Mouse (Mus musculus): ENCODE data around the gene Gm28374. TPM values are rescaled to one million over a fixed set of nuclear protein-coding genes. Genes with fewer than 3 reads are reported as not detected.

Gm28374 gene
- polyA plus RNA-seq, 1 experiment = 0.26 TPM

- no peak overlapping the region for H3ac ChIP-seq (ENCODE audit: control insufficient read depth, insufficient read length)
- no peaks in the 10 kb centered on the region for H3K79me2 ChIP-seq (ENCODE audit: control insufficient read depth, insufficient read depth)
- H3K4me3 ChIP-seq = no peak overlapping the region
- no peak for TF ChIP-seq MAX (IDR thresholded peaks at IDR 0.05; ENCODE audit: low read depth)
- TF ChIP-seq POLR2AphosphoS2 (IDR thresholded peaks at IDR 0.05; ENCODE audit: insufficient read length, low read depth) = no peak
- TF ChIP-seq TCF12 (IDR thresholded peaks at IDR 0.05; ENCODE audit: insufficient read depth, poor library complexity, severe bottlenecking) = no peak
- TF ChIP-seq REST (IDR thresholded peaks at IDR 0.05; ENCODE audit: insufficient read depth, insufficient read length) = no peak
- no peak for TF ChIP-seq MYOD1 (IDR thresholded peaks at IDR 0.05; ENCODE audit: control insufficient read depth in 1 of 3, insufficient read length in 2 of 3, low read depth in 2 of 3)
- no peak for TF ChIP-seq E2F4 (IDR thresholded peaks at IDR 0.05; ENCODE audit: insufficient read depth)
- TF ChIP-seq TCF3 (IDR thresholded peaks at IDR 0.05; ENCODE audit: insufficient read length, low read depth) = no peak
- no peak for TF ChIP-seq MYOG (IDR thresholded peaks at IDR 0.05; ENCODE audit: control insufficient read depth in 1 of 3, insufficient read depth in 1 of 3, insufficient read length in 2 of 3, low read depth in 2 of 3)
- TF ChIP-seq CEBPB (IDR thresholded peaks at IDR 0.05; ENCODE audit: insufficient read depth, poor library complexity, severe bottlenecking) = no peak
- no peak for TF ChIP-seq POLR2A (IDR thresholded peaks at IDR 0.05; ENCODE audit: insufficient read length, low read depth)
- TF ChIP-seq USF1 (IDR thresholded peaks at IDR 0.05; ENCODE audit: low read depth) = no peak
- no peak for TF ChIP-seq SRF (IDR thresholded peaks at IDR 0.05; ENCODE audit: control insufficient read depth, insufficient read length, low read depth)
- H3K27me3 ChIP-seq (ENCODE audit: control insufficient read depth, insufficient read depth, insufficient read length) = no peaks in the 10 kb centered on the region
- H3K4me2 ChIP-seq (ENCODE audit: low read depth) = no peak overlapping the region
- H3K36me3 ChIP-seq (ENCODE audit: control insufficient read depth, insufficient read depth) = peaks cover 4% of the 10 kb centered on the region
Measured at GRCm38 (mm10) chr19:6124898-6125297, 42.8 kb upstream of the Gm28374 start.

DNA sequence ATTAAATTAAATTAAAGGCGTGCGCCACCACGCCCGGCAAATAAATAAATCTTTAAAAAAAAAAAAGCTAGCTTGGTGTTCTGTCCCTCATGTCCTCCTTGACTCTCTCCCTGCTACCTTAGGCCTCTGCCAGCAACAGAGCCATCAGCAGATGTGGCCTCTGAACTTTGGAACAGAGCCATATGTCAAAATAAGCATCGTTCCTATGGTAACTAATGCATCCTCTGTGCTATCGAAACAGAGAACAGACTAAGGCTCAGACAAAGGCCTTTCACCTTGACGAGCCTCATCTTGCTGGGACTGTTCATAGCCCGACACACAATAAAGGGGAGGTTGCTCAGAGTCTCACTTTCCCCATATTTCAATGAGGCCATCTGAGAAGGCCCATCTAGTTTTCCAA, 41.3 kb upstream of the Gm28374 start:
- Histone ChIP-seq H3K4me2 (ENCODE audit: low read depth) (no peak overlapping the region), H3K79me2 (ENCODE audit: control insufficient read depth, insufficient read depth) (no peaks in the 10 kb centered on the region), H3ac (ENCODE audit: control insufficient read depth, insufficient read length) (no peak overlapping the region), H3K27me3 (ENCODE audit: control insufficient read depth, insufficient read depth, insufficient read length) (no peaks in the 10 kb centered on the region), H3K4me3 (no peak overlapping the region), H3K36me3 (ENCODE audit: control insufficient read depth, insufficient read depth) (peaks cover 4% of the 10 kb centered on the region)
- TF ChIP-seq CEBPB (IDR thresholded peaks at IDR 0.05; ENCODE audit: insufficient read depth, poor library complexity, severe bottlenecking) (no peak), POLR2A (IDR thresholded peaks at IDR 0.05; ENCODE audit: insufficient read length, low read depth) (no peak)

DNA sequence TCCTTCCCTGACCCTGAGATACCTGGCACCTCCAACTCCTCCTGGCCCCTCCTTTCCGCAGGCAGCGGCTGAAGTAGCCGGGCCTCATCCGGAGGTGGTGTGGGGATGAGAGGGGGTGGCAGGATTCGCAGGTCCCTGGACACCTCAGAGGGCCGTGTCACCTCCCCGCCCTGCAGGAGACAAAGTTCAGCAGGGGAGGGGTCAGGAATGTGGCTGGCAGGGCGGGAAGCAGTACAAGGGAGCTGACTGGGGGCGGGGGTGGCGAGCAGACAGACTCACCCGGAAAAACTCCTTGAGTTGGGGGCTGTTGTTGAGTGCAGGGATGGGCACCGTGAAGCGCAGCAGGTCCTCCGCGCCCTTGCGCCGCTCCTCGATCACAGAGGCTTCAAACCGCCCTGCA, 39.7 kb upstream of the Gm28374 start:
- H3K4me2 ChIP-seq (ENCODE audit: low read depth) = no peak overlapping the region
- H3ac ChIP-seq (ENCODE audit: control insufficient read depth, insufficient read length) = no peak overlapping the region
- no peak overlapping the region for H3K4me3 ChIP-seq
- H3K27me3 ChIP-seq (ENCODE audit: control insufficient read depth, insufficient read depth, insufficient read length) = no peaks in the 10 kb centered on the region
- peaks cover 4% of the 10 kb centered on the region for H3K36me3 ChIP-seq (ENCODE audit: control insufficient read depth, insufficient read depth)
- H3K79me2 ChIP-seq (ENCODE audit: control insufficient read depth, insufficient read depth) = peaks cover 10% of the 10 kb centered on the region
- TF ChIP-seq POLR2AphosphoS2 (IDR thresholded peaks at IDR 0.05; ENCODE audit: insufficient read length, low read depth) = no peak

GRCm38 (mm10) chr19:6118677-6119185, 36.7 kb upstream of the Gm28374 start:
- Histone ChIP-seq H3K36me3 (ENCODE audit: control insufficient read depth, insufficient read depth) (peaks cover 11% of the 10 kb centered on the region), H3K4me2 (ENCODE audit: low read depth) (peak overlapping the region; percentile 89), H3ac (ENCODE audit: control insufficient read depth, insufficient read length) (peak overlapping the region; percentile 87), H3K79me2 (ENCODE audit: control insufficient read depth, insufficient read depth) (peaks cover 14% of the 10 kb centered on the region), H3K27me3 (ENCODE audit: control insufficient read depth, insufficient read depth, insufficient read length) (no peaks in the 10 kb centered on the region), H3K4me3 (peak overlapping the region; percentile 53)
- no peak for TF ChIP-seq CEBPB (IDR thresholded peaks at IDR 0.05; ENCODE audit: insufficient read depth, poor library complexity, severe bottlenecking)
- no peak for TF ChIP-seq SRF (IDR thresholded peaks at IDR 0.05; ENCODE audit: control insufficient read depth, insufficient read length, low read depth)
- TF ChIP-seq MYOG (IDR thresholded peaks at IDR 0.05; ENCODE audit: control insufficient read depth in 1 of 3, insufficient read depth in 1 of 3, insufficient read length in 2 of 3, low read depth in 2 of 3) = no peak
- no peak for TF ChIP-seq MYOD1 (IDR thresholded peaks at IDR 0.05; ENCODE audit: control insufficient read depth in 1 of 3, insufficient read length in 2 of 3, low read depth in 2 of 3)
- TF ChIP-seq USF1 (IDR thresholded peaks at IDR 0.05; ENCODE audit: low read depth) = no peak
- no peak for TF ChIP-seq MAX (IDR thresholded peaks at IDR 0.05; ENCODE audit: low read depth)
- no peak for TF ChIP-seq POLR2AphosphoS2 (IDR thresholded peaks at IDR 0.05; ENCODE audit: insufficient read length, low read depth)
- TF ChIP-seq E2F4 (IDR thresholded peaks at IDR 0.05; ENCODE audit: insufficient read depth) = no peak
- no peak for TF ChIP-seq TCF3 (IDR thresholded peaks at IDR 0.05; ENCODE audit: insufficient read length, low read depth)
- TF ChIP-seq POLR2A (IDR thresholded peaks at IDR 0.05; ENCODE audit: insufficient read length, low read depth) = no peak
- no peak for TF ChIP-seq REST (IDR thresholded peaks at IDR 0.05; ENCODE audit: insufficient read depth, insufficient read length)
- no peak for TF ChIP-seq TCF12 (IDR thresholded peaks at IDR 0.05; ENCODE audit: insufficient read depth, poor library complexity, severe bottlenecking)

- H3K79me2 ChIP-seq (ENCODE audit: control insufficient read depth, insufficient read depth) = peaks cover 14% of the 10 kb centered on the region
- peaks cover 11% of the 10 kb centered on the region for H3K36me3 ChIP-seq (ENCODE audit: control insufficient read depth, insufficient read depth)
- H3K27me3 ChIP-seq (ENCODE audit: control insufficient read depth, insufficient read depth, insufficient read length) = no peaks in the 10 kb centered on the region
- peak within 1 kb of the TSS; percentile 89 for H3K4me2 ChIP-seq (ENCODE audit: low read depth)
- H3K4me3 ChIP-seq = peak within 1 kb of the TSS; percentile 53
- H3ac ChIP-seq (ENCODE audit: control insufficient read depth, insufficient read length) = peak within 1 kb of the TSS; percentile 87
- TF ChIP-seq POLR2AphosphoS2 (IDR thresholded peaks at IDR 0.05; ENCODE audit: insufficient read length, low read depth) (peak; percentile 81), TCF12 (IDR thresholded peaks at IDR 0.05; ENCODE audit: insufficient read depth, poor library complexity, severe bottlenecking) (no peak), POLR2A (IDR thresholded peaks at IDR 0.05; ENCODE audit: insufficient read length, low read depth) (peak; percentile 76), E2F4 (IDR thresholded peaks at IDR 0.05; ENCODE audit: insufficient read depth) (peak; percentile 89), TCF3 (IDR thresholded peaks at IDR 0.05; ENCODE audit: insufficient read length, low read depth) (no peak), SRF (IDR thresholded peaks at IDR 0.05; ENCODE audit: control insufficient read depth, insufficient read length, low read depth) (peak; percentile 17), REST (IDR thresholded peaks at IDR 0.05; ENCODE audit: insufficient read depth, insufficient read length) (no peak), MAX (IDR thresholded peaks at IDR 0.05; ENCODE audit: low read depth) (no peak), CEBPB (IDR thresholded peaks at IDR 0.05; ENCODE audit: insufficient read depth, poor library complexity, severe bottlenecking) (no peak), USF1 (IDR thresholded peaks at IDR 0.05; ENCODE audit: low read depth) (no peak), MYOD1 (IDR thresholded peaks at IDR 0.05; ENCODE audit: control insufficient read depth in 1 of 3, insufficient read length in 2 of 3, low read depth in 2 of 3) (peak in 2 of 3 experiments; percentile 4 to 48), MYOG (IDR thresholded peaks at IDR 0.05; ENCODE audit: control insufficient read depth in 1 of 3, insufficient read depth in 1 of 3, insufficient read length in 2 of 3, low read depth in 2 of 3) (peak in 2 of 3 experiments; percentile 15 to 34)
Measured at GRCm38 (mm10) chr19:6117986-6118676, 36.1 kb upstream of the Gm28374 start, which contains the start of gene Sac3d1. Sac3d1 (minus strand) TSS chr19:6118650.

All from myocyte (in vitro differentiated cells).